Mouse (Mus musculus): ENCODE measurements around the gene Olfr453. TPM values are rescaled to one million over a fixed set of nuclear protein-coding genes. Genes with fewer than 3 reads are reported as not detected.
A peak's percentile ranks its signal among the peaks of the same experiment; 100 is the strongest.

The Olfr453 gene
- not detected for total RNA-seq (2021)
- long read RNA-seq = 0 reads

DNA sequence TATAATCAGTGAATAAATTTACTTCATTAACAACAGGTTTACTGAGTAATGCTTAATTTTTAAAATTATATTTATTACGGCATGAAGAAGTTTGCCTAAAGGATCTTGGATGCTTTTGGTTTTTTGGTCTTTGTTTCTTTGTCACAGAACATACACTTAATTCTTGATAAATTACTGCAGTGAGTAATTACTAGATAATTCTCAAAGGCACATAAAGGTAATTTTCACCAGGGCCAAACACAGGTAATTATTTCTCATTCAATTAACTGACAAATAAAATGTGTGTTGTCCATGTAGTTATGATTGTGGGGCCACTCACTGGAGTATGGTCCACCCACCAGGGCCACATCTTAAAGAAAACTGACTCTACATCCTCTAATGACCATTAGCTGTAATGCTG lies at the start of gene Olfr453:
Gene Olfr453, plus strand, starts transcription at position 301 of the 400 bp plus-strand sequence.
- no peak for DNase-seq (ENCODE audit: low spot score in 2 of 2)

GRCm38 (mm10) chr6:42689761-42690160 lies 49.4 kb upstream of the Olfr453 start:
- no peak for DNase-seq (ENCODE audit: low spot score in 2 of 2)

GRCm38 (mm10) chr6:42692154-42692516 lies 47.0 kb upstream of the Olfr453 start:
- peak; percentile 66 to 77 for DNase-seq (ENCODE audit: low spot score in 2 of 2)

- DNase-seq (ENCODE audit: low spot score in 2 of 2) = peak; percentile 82 to 87
Measured at GRCm38 (mm10) chr6:42692517-42693190, 46.5 kb upstream of the Olfr453 start.

- DNase-seq (ENCODE audit: low spot score in 2 of 2) = peak; percentile 82 to 87
Measured at GRCm38 (mm10) chr6:42709291-42710211, 29.6 kb upstream of the Olfr453 start, which contains the start of gene Tcaf1. Tcaf1 (minus strand) TSS chr6:42710088.

GRCm38 (mm10) chr6:42714668-42715067 lies 24.5 kb upstream of the Olfr453 start:
- no peak for DNase-seq (ENCODE audit: low spot score in 2 of 2)

GRCm38 (mm10) chr6:42717973-42718372 lies 21.2 kb upstream of the Olfr453 start:
- no peak for DNase-seq (ENCODE audit: low spot score in 2 of 2)

GRCm38 (mm10) chr6:42742303-42742702 lies 3.1 kb downstream of the Olfr453 start:
- DNase-seq (ENCODE audit: low spot score in 2 of 2) = no peak

- DNase-seq (ENCODE audit: low spot score in 2 of 2) = no peak
Measured at GRCm38 (mm10) chr6:42747846-42748245, 8.7 kb downstream of the Olfr453 start.

GRCm38 (mm10) chr6:42756104-42756503 lies 16.9 kb downstream of the Olfr453 start, which contains the start of gene Olfr38:
Olfr38 (plus strand) TSS chr6:42756404.
- DNase-seq (ENCODE audit: low spot score in 2 of 2) = no peak

DNA sequence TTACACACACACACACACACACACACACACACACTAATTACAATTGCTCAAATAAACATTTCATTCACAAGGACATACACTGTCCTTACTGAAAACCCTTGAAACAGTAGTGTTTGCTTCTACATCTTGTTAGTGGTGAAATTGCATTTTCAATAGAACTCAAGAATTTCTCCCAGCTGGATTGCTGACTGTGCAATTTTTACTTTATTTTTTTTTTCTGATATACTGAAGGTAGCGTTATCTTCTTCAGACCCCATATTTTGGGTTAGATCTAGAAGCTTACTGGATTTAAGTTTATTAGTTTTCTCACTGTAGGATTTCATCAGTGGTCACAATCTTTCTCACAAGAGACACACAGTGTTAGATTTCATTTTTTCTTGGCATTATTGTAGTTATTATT lies 37.9 kb downstream of the Olfr453 start:
- DNase-seq (ENCODE audit: low spot score in 2 of 2) = no peak

GRCm38 (mm10) chr6:42784793-42785192 lies 45.6 kb downstream of the Olfr453 start, which contains the start of gene Olfr452:
Olfr452 (plus strand) TSS chr6:42785093.
- DNase-seq (ENCODE audit: low spot score in 2 of 2) = no peak

DNA sequence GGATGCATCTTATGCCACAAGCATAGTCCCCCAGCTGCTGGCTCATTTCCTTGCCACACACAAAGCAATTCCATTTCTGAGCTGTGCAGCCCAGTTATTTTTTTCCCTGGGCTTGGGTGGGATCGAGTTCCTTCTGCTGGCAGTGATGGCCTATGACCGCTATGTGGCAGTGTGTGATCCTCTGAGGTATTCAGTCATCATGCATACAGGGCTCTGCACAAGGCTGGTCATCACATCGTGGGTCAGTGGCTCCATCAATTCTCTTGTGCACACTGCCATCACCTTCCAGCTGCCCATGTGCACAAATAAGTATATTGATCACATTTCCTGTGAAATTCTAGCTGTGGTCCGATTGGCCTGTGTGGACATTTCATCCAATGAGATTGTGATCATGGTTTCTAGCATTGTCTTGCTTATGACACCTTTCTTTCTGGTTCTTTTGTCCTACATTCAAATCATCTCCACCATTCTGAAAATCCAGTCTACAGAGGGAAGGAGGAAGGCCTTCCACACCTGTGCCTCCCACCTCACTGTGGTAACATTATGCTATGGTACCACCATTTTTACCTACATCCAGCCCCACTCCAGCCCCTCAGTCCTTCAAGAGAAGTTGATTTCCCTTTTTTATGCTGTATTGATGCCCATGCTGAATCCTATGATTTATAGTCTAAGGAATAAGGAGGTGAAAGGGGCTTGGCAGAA lies 51.2 kb downstream of the Olfr453 start:
- DNase-seq (ENCODE audit: low spot score in 2 of 2) = no peak

DNA sequence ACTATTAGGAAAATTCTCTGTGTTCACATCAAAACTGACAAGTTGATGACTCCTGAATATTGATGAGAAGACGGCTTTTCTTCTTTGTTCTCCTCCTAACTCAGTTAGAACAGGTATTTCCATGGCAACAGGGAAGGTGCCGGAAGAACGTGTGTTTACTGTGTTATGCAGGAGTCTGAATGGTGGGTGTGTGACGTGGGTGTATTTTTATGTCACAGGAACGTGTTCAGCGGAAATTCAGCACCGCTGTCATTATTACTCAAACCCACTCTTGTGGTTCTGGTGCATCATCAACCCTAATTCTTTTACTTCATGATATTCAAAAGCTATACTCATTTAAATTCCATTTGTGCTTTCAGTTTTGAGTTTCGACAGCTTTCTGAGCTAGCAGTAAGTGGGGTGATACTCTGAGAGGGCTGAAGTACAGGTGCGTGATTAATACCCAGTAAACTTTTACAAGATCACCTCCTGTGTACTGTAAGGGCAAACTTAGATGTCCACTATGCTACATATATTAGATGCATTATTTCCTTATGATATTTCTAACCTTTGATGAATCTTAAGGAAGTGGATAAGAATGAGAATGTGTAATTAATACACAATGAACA lies 51.9 kb downstream of the Olfr453 start:
- no peak for DNase-seq (ENCODE audit: low spot score in 2 of 2)

DNA sequence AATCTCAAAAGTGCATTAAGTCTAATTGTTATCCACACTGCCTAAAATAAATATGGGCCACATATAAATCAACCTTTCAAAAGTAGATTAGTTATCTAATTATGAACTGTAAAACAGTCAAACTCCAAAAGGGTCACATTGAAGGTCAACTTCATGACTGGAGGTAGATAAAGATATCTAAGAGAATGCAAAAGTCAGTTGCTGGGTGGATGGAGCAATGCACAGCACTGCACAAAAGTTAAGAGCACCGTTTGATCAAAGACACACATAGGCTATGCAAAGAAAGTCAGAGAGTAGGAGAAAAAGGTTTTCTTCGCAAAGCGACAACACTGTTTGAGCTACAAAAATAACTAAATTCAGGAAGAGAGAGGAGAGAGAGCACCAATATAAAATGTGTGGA lies 55.8 kb downstream of the Olfr453 start:
- no peak for DNase-seq (ENCODE audit: low spot score in 2 of 2)

Other genes with a start within 250 kb of the Olfr453 start
- not detected for gene Olfr455, start 191.8 kb upstream of the Olfr453 start, total RNA-seq (2021)
- not detected for gene Tcaf3, start 141.7 kb upstream of the Olfr453 start, total RNA-seq (2021)
- gene Tcaf2, start 94.1 kb upstream of the Olfr453 start, total RNA-seq (2021) = 1 to 10 TPM; 1.3 to 2.1 TPM
- gene Tcaf1, start 29.3 kb upstream of the Olfr453 start, total RNA-seq (2021) = 100 to 1,000 TPM; 246 to 253 TPM
- not detected for gene Olfr38, start 17.0 kb downstream of the Olfr453 start, total RNA-seq (2021)
- gene Olfr452, start 45.7 kb downstream of the Olfr453 start, total RNA-seq (2021) = not detected
- gene Olfr450, start 72.6 kb downstream of the Olfr453 start, total RNA-seq (2021) = not detected
- not detected for gene Olfr449, start 95.0 kb downstream of the Olfr453 start, total RNA-seq (2021)
- not detected for gene Olfr448, start 151.1 kb downstream of the Olfr453 start, total RNA-seq (2021)
- not detected for gene Olfr447, start 169.5 kb downstream of the Olfr453 start, total RNA-seq (2021)
- gene Olfr446, start 182.0 kb downstream of the Olfr453 start, total RNA-seq (2021) = not detected
- not detected for gene Olfr444, start 209.7 kb downstream of the Olfr453 start, total RNA-seq (2021)

All from layer of hippocampus, postnatal 10 days (tissue).